Mouse (Mus musculus): ENCODE data around the gene Selenoh.

DNA sequence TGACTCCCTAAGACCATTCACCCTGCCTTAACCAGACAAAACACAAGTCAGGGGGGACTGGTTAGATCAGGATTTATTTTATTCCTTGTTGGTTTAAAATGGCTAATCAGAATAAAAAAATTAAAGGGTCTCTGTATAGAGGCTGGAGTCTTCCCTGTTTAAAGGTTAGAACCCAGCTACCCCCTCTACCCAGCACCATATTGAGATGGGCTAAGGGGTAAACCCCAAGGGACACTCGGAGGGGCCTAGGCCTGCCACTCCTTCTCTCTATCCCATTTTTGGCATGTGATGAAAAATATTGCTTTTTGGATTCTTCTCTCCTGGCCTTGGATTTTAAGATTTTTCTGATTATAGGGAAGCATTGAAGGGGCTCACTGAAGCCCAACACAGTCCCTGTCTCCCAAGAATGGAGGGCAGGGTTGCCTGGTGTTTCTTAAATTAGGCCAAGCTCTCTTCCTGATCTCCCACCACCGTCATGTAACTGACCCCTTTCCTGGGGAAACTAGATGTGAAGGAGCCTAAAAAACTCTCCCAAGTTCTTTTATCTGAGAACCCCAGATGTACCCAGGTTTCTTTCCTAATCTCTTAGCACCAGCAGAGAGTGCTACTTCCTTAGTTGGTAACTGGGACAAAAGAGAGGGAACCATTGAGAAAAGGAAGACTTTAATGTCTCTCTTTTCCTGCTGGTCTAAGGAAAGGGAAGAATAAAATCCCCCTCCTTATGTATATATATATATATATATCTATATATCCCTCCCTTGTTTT lies 17.7 kb upstream of the Selenoh start:
- no peak for TF ChIP-seq GATA1 (IDR thresholded peaks at IDR 0.05; ENCODE audit: low read length)
- peak; percentile 31; the same call in 1 of the 3 replicates for TF ChIP-seq TAL1 (IDR thresholded peaks at IDR 0.05; ENCODE audit: low read length)

All from erythroblast, embryonic 14.5 days (primary cell).